Mouse (Mus musculus): ENCODE data around the gene Smad3.
A peak's percentile ranks its signal among the peaks of the same experiment; 100 is the strongest.

The Smad3 gene

DNA sequence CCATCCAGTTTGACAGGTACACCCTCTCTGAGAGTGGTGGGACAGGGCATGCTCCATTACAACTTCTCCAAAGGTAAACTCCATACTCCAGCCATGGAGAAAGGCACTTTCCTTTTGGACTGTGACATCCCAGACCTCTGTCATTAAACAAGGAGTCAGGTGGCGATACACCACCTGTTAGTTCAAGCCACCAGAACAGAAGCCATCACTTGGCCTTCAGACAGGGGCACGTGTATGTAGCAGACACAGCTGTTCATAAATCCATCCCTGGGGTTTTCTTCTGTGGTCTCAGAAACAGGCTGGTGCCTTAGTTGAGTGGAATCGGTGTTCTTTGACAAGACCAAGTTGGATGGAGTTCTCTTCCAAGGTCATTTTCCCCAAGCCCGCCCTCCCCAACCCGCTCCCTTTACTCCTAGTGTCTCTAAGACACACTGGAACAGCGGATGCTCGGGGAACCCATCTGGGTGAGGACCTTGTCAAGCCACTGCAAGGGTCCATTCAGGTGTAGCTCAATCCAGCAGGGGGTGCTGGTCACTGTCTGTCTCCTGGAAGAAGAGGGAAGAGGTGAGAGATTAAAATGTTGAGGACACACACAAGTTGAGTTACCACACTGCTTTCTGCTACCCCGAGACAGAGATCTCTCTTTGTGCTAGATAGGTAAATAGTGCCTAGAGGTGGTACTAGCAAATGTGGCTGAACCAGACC is 107.8 kb downstream of the Smad3 start:
- Histone ChIP-seq H3K36me3 (ENCODE audit: control insufficient read depth, insufficient read depth, low read length, poor library complexity, severe bottlenecking) (peaks cover 3% of the 10 kb centered on the region; the same call in 1 of the 2 replicates), H3K27me3 (ENCODE audit: control insufficient read depth, insufficient read depth, low read length, poor library complexity, severe bottlenecking) (no peaks in the 10 kb centered on the region)
- DNase-seq (ENCODE audit: low read depth, low spot score), result peak; percentile 57

DNA sequence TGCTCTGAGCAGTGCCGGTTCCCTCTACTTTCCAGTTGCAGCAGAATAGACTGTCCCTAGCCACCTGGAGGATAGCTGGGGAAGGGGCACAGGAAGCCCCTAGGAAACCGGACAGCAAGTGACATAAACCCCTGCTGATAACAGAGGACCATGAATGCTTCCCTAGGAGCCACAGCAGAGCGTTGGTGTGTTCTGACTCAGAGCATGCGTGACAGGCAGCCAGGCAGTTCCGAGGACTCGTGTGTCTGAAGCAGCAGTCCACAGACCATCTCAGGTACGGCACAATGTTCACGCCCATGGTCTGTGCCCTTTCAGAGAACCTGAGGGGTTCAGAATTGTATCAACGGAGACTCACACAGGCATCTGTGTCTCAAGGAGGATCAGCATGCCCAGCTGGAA is 109.3 kb downstream of the Smad3 start:
- DNase-seq (ENCODE audit: low read depth, low spot score), result no peak
- Histone ChIP-seq H3K27me3 (ENCODE audit: control insufficient read depth, insufficient read depth, low read length, poor library complexity, severe bottlenecking) (no peaks in the 10 kb centered on the region), H3K36me3 (ENCODE audit: control insufficient read depth, insufficient read depth, low read length, poor library complexity, severe bottlenecking) (peaks cover 3% of the 10 kb centered on the region; the same call in 1 of the 2 replicates)

DNA sequence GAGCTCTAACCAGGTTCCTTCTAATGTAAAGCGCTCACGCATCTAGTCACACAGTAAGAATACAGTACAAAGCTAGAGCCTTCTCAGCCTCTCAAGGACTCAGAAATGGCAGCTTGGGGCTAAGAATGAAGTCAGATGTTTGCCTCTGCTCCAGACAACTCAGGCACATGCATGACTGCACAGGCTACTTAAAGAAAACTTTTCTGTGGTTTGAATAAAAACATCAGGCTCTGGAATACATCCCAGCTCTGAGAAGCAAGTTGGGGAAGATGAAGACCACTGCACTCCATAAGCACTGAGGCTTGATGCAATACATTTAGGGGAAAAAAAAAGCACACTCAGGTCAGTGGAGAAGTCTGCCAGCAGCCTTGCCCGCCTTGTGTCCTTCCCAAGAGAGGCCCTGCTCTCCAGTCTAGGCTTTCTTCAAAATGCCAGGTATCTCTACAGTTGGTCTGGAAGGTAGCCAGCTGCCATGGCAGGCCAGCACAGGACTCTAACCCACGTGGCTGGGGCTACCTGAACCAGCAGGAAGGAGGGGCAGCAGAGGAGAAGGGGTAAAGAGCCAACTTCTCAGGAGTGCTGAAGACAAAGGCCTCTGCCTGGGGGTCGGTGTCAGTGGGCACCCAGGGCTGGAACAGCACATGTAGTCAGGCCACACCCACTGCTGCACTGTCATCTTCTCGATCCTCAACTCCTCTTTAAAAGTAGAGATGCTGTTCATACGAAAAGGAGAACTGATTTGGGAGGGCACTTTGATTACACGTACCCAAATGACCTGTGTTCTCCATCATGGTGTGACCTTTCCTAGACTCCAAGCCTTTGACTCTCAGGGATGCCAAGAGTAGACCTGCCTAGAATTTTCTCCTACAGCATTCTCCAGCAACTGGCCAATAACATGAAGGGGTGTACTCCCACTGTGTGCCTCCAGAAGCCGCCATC is 109.9 kb downstream of the Smad3 start:
- Histone ChIP-seq H3K27me3 (ENCODE audit: control insufficient read depth, insufficient read depth, low read length, poor library complexity, severe bottlenecking) (no peaks in the 10 kb centered on the region), H3K36me3 (ENCODE audit: control insufficient read depth, insufficient read depth, low read length, poor library complexity, severe bottlenecking) (peaks cover 3% of the 10 kb centered on the region; the same call in 1 of the 2 replicates)
- no peak for DNase-seq (ENCODE audit: low read depth, low spot score)

DNA sequence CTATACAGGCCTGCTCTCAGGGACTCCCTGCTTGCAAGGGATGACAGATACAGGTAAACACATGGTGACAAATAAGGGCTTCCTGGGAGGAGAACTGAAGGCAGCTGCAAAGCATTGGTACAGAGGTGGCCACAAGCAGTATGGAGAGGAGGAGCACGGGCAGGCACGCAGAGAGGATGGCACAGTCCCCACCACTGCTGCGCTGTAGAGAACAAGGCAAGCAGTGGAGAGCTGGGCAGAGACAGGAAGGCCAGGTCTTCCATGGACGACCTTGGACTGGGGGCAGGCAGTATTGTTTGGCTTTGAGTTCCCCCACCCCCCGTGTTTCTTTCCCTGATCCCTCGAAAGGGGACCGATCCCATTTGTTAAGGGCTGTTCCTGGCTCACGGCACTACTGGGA is 112.7 kb downstream of the Smad3 start:
- Histone ChIP-seq H3K36me3 (ENCODE audit: control insufficient read depth, insufficient read depth, low read length, poor library complexity, severe bottlenecking) (peaks cover 4% of the 10 kb centered on the region; the same call in 1 of the 2 replicates), H3K27me3 (ENCODE audit: control insufficient read depth, insufficient read depth, low read length, poor library complexity, severe bottlenecking) (no peaks in the 10 kb centered on the region)
- no peak for DNase-seq (ENCODE audit: low read depth, low spot score)

DNA sequence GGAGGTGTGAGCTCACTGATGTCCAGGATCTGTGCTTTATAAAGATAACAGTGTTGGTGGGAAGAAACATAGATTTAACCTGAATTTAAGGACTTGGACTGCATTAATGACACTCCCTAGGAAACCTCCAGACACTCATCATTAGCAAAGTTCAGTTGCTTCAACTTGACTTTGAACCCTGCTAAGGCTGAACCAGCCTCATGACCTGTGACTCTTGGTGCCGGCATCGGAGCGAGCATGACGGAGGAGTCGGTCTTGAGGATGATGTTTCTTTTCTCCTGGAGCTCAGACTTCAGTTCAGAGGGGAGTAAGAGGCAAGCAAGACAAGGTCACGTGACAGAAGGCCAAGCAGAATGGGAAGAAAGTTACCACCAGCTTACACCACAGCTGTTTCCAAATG is 113.8 kb downstream of the Smad3 start:
- no peak for DNase-seq (ENCODE audit: low read depth, low spot score)
- Histone ChIP-seq H3K36me3 (ENCODE audit: control insufficient read depth, insufficient read depth, low read length, poor library complexity, severe bottlenecking) (peaks cover 3% of the 10 kb centered on the region; the same call in 1 of the 2 replicates), H3K27me3 (ENCODE audit: control insufficient read depth, insufficient read depth, low read length, poor library complexity, severe bottlenecking) (no peaks in the 10 kb centered on the region)

DNA sequence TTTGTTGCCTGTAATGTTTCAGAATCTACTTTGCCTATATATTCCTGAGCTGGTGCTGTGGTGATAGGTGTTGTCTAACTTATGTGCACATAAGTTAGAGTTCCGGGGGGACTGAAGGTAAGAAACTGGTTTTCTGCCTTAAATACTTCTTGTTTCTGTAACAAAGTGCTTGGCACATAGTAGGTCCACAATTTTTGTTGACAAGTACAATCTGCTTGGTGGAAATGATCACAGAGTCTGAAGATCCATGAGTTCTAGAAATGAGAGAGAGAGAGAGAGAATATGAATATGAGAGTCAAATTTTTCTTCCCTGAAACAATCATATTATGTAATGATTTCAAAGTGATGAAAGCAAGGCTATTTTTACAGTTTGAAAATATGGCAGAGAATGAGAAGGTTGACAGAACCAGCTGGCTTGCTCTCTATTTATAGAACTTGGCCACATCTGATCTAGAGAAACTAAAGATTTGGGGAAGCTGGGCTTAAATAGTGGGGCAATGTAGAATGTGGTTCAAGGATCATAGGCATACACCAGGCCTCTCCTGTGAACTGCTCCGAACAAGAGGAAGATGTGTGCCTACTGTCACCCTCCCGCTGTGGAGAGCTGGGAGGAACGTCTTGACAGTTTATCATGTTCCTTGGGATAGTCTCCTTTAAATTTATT is 115.7 kb downstream of the Smad3 start:
- Histone ChIP-seq H3K27me3 (ENCODE audit: control insufficient read depth, insufficient read depth, low read length, poor library complexity, severe bottlenecking) (no peaks in the 10 kb centered on the region), H3K36me3 (ENCODE audit: control insufficient read depth, insufficient read depth, low read length, poor library complexity, severe bottlenecking) (peaks cover 3% of the 10 kb centered on the region; the same call in 1 of the 2 replicates)
- DNase-seq (ENCODE audit: low read depth, low spot score), result no peak

DNA sequence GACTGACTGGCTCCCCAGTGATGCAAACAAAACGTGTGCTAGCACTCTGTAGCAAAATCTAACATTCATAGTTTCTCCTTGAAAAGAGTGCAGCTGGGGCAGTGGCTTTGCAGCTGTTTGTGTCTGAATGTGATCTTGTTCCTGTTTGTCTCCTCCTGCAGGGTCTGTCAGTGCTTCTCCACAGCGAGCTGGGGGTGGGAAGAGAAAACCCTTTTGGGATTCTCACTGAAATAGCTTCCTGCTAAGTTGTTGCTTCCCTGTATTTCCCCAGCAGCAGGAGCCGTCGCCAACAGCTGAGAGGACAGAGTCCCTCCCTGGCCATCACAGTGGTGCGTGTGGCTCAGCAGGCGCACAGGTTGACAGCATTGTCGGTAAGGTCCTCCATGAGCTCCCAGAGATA is 121.7 kb downstream of the Smad3 start:
- peaks cover 7% of the 10 kb centered on the region for H3K36me3 ChIP-seq (ENCODE audit: control insufficient read depth, insufficient read depth, low read length, poor library complexity, severe bottlenecking)
- no peak for DNase-seq (ENCODE audit: low read depth, low spot score)
- H3K27me3 ChIP-seq (ENCODE audit: control insufficient read depth, insufficient read depth, low read length, poor library complexity, severe bottlenecking), result no peaks in the 10 kb centered on the region

DNA sequence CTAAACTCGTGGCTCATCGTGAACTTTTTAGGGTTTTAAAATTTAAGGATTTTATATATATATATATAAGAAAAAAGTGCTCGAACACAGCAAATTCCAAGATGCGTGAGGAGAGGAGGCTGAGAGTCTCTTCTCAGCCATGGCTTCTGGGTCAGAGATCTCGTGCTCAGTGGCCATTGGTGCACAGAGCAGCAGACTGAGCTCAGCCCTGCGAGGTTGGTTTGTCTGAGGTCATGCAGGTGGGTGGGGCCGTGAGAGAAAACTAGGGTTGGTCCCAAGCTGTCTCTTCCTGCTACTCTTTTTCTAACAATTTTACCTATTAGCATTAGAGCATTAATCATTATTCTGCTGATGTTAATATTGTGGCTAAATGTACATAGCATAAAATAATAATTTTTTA is 124.5 kb downstream of the Smad3 start:
- Histone ChIP-seq H3K27me3 (ENCODE audit: control insufficient read depth, insufficient read depth, low read length, poor library complexity, severe bottlenecking) (no peaks in the 10 kb centered on the region), H3K36me3 (ENCODE audit: control insufficient read depth, insufficient read depth, low read length, poor library complexity, severe bottlenecking) (peaks cover 4% of the 10 kb centered on the region)
- no peak for DNase-seq (ENCODE audit: low read depth, low spot score)

DNA sequence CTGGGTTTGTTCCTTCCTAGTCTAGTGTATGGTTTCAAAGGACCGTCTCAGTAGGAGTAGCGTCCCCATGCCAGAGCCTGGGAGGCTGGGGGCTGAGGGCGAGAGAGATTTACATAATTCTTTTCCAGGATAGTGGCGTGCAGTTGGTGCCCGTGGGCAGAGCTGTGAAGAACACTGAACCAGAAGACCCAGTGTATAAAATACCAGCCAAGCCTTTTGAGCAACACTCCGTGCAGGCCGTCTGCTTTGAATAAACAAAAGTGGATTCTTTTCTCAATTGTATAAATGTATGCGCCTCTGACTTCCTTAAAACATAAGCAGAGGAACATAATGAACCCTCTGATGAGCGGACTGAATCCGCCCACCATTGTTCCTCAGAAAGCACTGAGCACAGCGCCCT is 124.9 kb downstream of the Smad3 start:
- no peak for DNase-seq (ENCODE audit: low read depth, low spot score)
- no peaks in the 10 kb centered on the region for H3K27me3 ChIP-seq (ENCODE audit: control insufficient read depth, insufficient read depth, low read length, poor library complexity, severe bottlenecking)
- peaks cover 4% of the 10 kb centered on the region for H3K36me3 ChIP-seq (ENCODE audit: control insufficient read depth, insufficient read depth, low read length, poor library complexity, severe bottlenecking)

DNA sequence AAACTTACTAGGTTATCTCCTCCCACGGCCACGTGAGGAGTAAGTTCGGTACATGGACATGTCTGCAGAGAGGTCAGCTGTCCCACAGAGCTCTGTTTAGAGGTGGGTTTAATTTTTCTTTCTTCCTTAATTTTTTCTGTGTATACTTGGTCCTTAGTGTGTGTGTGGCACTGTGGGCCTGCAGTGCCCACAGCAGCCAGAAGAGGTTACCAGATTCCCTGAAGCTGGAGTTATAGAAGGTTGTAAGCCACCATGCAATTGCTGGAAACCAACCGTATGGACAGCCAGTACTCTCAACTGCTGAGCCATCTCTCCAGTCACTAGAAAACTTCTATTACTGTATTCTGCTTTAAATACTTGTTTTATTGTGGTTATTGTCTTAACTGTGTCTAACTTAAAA is 125.7 kb downstream of the Smad3 start:
- H3K36me3 ChIP-seq (ENCODE audit: control insufficient read depth, insufficient read depth, low read length, poor library complexity, severe bottlenecking), result peaks cover 4% of the 10 kb centered on the region
- no peaks in the 10 kb centered on the region for H3K27me3 ChIP-seq (ENCODE audit: control insufficient read depth, insufficient read depth, low read length, poor library complexity, severe bottlenecking)
- no peak for DNase-seq (ENCODE audit: low read depth, low spot score)

DNA sequence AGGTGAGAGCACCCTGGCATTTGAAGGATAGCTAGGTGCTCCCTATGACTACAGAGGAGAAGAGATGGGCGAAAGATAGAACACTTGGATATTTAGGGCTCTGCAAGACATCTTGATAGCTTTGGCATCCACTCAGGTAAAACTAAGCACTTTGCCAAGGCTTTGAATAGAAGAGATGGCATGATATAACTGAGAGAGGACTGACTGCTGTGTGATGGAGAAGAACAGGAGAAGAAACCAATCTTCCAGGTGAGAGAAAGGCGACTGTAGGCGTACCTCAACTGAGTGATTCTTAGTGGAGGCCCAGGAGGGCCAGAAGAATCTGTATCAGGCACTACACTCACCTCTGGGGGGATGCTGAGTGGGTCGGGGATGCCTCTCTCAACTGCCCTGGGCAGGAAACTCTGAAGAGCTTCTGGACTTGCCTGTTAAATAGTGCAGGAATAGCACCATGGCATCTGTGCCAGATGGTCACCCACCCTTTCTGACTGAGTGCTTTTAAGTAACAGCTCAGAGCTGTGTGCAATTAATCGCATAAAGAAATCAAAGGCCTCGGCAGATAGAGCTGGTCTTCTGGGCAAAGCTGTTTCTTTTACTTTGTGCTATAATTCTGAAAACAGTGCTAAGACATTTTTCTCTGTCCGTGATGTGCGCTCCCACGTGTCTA is 132.6 kb downstream of the Smad3 start:
- no peaks in the 10 kb centered on the region for H3K27me3 ChIP-seq (ENCODE audit: control insufficient read depth, insufficient read depth, low read length, poor library complexity, severe bottlenecking)

DNA sequence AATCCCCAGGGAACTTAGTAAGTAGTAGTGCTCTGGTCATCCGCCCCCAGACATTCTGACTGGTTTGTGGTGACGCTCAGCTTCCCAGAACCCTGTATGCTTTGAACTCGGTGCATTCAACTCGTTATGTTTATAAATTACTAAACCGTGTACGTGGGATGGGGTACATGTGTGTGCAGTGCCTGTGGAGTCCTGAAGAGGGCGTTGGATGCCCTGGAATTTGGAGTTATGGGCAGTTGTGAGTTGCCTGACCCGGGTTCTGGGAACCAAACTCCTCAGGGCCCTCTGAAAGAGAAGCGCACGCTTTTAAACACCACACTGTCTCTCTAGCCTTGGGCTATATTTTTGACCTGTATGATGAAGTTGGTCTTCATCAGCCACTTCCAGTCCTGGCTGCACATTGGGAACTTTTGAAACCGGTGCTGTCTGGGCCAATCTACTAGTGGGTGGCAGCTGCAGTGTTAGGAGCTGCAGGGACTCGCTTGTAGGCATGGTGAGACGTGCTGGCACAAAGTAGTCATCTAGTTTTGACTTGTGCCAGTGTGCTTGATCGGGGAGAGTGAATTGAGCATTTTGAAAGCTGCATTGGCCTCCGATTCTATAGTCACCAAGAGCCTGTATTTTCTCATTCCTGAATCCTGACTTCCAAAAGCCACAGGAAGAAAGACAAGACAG is 133.8 kb downstream of the Smad3 start:
- DNase-seq (ENCODE audit: low read depth, low spot score), result no peak
- peaks cover 6% of the 10 kb centered on the region for H3K36me3 ChIP-seq (ENCODE audit: control insufficient read depth, insufficient read depth, low read length, poor library complexity, severe bottlenecking)
- H3K27me3 ChIP-seq (ENCODE audit: control insufficient read depth, insufficient read depth, low read length, poor library complexity, severe bottlenecking), result no peaks in the 10 kb centered on the region

More for the DNA sequence above, 132.6 kb downstream of the Smad3 start:
- no peak for DNase-seq (ENCODE audit: low read depth, low spot score)
- H3K36me3 ChIP-seq (ENCODE audit: control insufficient read depth, insufficient read depth, low read length, poor library complexity, severe bottlenecking), result peaks cover 4% of the 10 kb centered on the region

DNA sequence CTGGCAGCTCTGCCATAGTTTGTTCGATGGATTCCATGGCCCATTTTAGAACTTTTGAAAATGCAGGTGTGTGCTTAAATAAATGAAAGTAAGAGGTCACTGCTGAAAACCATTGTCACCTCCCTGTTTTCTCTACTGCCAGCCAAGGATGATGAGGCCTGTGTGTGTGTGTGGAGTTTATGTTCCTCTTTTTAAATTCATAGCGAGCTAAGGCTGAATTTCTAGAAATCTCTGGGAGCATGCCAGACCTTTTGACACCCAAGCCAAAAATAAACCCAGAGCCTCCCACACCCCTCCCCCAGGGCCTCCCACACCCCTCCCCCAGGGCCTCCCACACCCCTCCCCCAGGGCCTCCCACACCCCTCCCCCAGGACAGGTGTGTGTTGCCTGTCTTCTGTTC is 139.8 kb downstream of the Smad3 start:
- Histone ChIP-seq H3K27me3 (ENCODE audit: control insufficient read depth, insufficient read depth, low read length, poor library complexity, severe bottlenecking) (no peaks in the 10 kb centered on the region), H3K36me3 (ENCODE audit: control insufficient read depth, insufficient read depth, low read length, poor library complexity, severe bottlenecking) (peaks cover 6% of the 10 kb centered on the region)
- DNase-seq (ENCODE audit: low read depth, low spot score), result no peak
